Mouse (Mus musculus) midbrain, embryonic 11.5 days (tissue): ENCODE measurements around the gene P3h2. TPM values are rescaled to one million over a fixed set of nuclear protein-coding genes. Genes with fewer than 3 reads are reported as not detected.

Experiments used
- ATAC-seq: fragments of 200-750 bp; cut with Nextera tagmentation; 2 replicates; pipeline ENCODE4 v1.8.0; 2017; ENCODE audit warnings: moderate TSS enrichment, moderate library complexity; ENCODE audit not compliant: low FRiP score
- DNase-seq: peaks from one replicate; pipeline ENCODE4 v3.0.0; 2015; ENCODE audit warnings: low spot score; ENCODE audit errors: missing footprints
- H3K27ac ChIP-seq: fragments of 300-500 bp; sonication (generic); 2 replicates; pipeline ENCODE4 v1.5.1; 2014; ENCODE audit warnings: low read depth, low read length
- H3K27me3 ChIP-seq: fragments of 300-500 bp; sonication (generic); 2 replicates; pipeline ENCODE4 v1.6.1; 2014; ENCODE audit warnings: mild to moderate bottlenecking, low read length, moderate library complexity, mixed read lengths; ENCODE audit not compliant: control insufficient read depth, insufficient read depth
- H3K36me3 ChIP-seq: fragments of 300-500 bp; sonication (generic); 2 replicates; pipeline ENCODE4 v1.6.1; 2014; ENCODE audit warnings: mild to moderate bottlenecking, low read length, moderate library complexity, mixed read lengths; ENCODE audit not compliant: control insufficient read depth, insufficient read depth
- H3K4me1 ChIP-seq: fragments of 300-500 bp; sonication (generic); 2 replicates; pipeline ENCODE4 v1.6.1; 2014; ENCODE audit warnings: low read length; ENCODE audit not compliant: control insufficient read depth, insufficient read depth
- H3K4me2 ChIP-seq: fragments of 300-500 bp; sonication (generic); 2 replicates; pipeline ENCODE4 v1.6.1; 2014; ENCODE audit warnings: mild to moderate bottlenecking, moderate library complexity
- H3K4me3 ChIP-seq: fragments of 300-500 bp; sonication (generic); 2 replicates; pipeline ENCODE4 v1.5.1; 2014; ENCODE audit warnings: low read depth, low read length
- H3K9ac ChIP-seq: fragments of 300-500 bp; sonication (generic); 2 replicates; pipeline ENCODE4 v1.6.1; 2014; ENCODE audit warnings: low read length
- H3K9me3 ChIP-seq: fragments of 300-500 bp; sonication (generic); 2 replicates; pipeline ENCODE4 v1.6.1; 2016; ENCODE audit warnings: low read length; ENCODE audit not compliant: control insufficient read depth
- WGBS: fragments of 180-500 bp; shearing (Covaris S2); extraction: QIAGEN DNeasy Blood & Tissue Kit; methylation state at CpG from one replicate; pipeline ENCODE4 v1.1.7; 2014; 5-methylcytosine and 5-hydroxymethylcytosine counted together
- polyA plus RNA-seq: library from polyadenylated mRNA; unstranded; fragments of >200 nt; fragmentation: Nextera tagmentation; extraction: Ambion mirVana; gene quantifications from 2 replicates; pipeline ENCODE4 v1.2.1, GENCODE M21; 2014

The P3h2 gene
- polyA plus RNA-seq, 1 experiment from 2014 or later: 2.3 TPM

DNA sequence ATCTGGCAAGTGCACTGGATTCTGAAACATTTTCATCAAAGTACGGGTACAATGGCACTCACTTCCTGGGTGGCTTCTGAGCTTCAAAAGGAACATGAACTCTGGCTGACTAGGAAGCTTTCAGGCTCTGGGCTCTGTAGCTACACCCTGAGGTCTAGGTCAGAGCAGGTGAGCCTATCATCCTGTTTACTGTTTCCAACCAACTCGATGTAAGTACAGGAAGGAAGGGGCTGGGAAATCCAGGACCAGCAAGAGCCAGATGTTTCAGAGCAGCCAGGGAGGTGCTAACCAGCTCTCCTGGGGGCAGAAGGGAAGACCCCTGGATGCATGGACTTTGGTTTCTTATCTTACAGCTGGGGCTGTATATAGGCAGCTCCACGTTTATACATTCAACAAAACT, 126.5 kb downstream of the P3h2 start:
- Histone ChIP-seq H3K4me1 (no peaks in the 10 kb centered on the region), H3K27ac (no peak overlapping the region), H3K4me3 (no peak overlapping the region), H3K4me2 (no peak overlapping the region), H3K9ac (no peak overlapping the region), H3K27me3 (no peaks in the 10 kb centered on the region), H3K36me3 (no peaks in the 10 kb centered on the region), H3K9me3 (no peaks in the 10 kb centered on the region)
- no peak for ATAC-seq
- no peak for DNase-seq
- 75% methylated on average over 3 of the region's 3 CpGs for WGBS

DNA sequence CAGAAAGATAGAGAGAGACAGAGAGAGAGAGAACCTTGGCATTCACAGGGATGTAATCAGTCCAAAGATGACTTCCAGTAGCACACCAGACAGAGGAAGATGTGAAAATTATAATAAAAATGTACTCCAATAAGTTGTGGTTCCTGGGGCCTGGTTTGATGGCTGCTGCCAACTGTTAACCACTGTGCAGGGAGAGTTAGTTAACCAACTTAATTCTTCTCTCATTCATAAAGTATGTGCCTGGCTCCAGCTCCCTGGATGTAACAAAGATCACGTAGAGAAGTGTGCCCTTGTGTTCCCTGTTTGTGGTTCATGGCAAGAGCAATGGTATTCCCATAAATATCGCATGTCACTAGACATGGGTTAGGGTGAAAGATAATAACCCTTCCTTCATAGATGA, 128.4 kb downstream of the P3h2 start:
- Histone ChIP-seq H3K4me2 (no peak overlapping the region), H3K9me3 (no peaks in the 10 kb centered on the region), H3K4me1 (no peaks in the 10 kb centered on the region), H3K36me3 (no peaks in the 10 kb centered on the region), H3K27me3 (no peaks in the 10 kb centered on the region), H3K4me3 (no peak overlapping the region), H3K9ac (no peak overlapping the region), H3K27ac (no peak overlapping the region)
- no peak for DNase-seq
- no peak for ATAC-seq
- 90% methylated on average over 2 of the region's 2 CpGs for WGBS

DNA sequence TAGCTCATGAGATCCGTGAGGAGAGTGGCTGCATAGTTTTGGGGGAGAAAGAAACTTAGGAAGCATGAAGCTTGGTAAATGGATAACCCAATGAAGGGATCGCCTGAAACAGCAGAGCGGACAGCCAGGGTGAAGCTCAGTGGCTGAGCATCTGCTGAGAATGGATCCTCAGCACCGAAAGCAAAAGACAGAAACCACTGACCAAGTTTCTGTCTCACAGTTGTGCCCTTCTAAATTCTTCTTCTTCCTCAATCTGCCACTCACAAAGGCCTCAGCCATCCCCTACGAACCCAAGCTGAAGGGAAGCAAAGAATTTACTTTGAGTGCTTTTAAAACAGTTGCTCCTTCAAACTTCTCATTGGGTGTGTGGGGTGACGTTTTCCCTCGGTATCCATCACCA, 134.3 kb downstream of the P3h2 start:
- Histone ChIP-seq H3K27me3 (no peaks in the 10 kb centered on the region), H3K4me1 (no peaks in the 10 kb centered on the region), H3K4me2 (no peak overlapping the region), H3K4me3 (no peak overlapping the region), H3K9me3 (no peaks in the 10 kb centered on the region), H3K9ac (no peak overlapping the region), H3K36me3 (no peaks in the 10 kb centered on the region), H3K27ac (no peak overlapping the region)
- 93% methylated on average over 7 of the region's 7 CpGs for WGBS
- ATAC-seq (no peak), DNase-seq (no peak)

DNA sequence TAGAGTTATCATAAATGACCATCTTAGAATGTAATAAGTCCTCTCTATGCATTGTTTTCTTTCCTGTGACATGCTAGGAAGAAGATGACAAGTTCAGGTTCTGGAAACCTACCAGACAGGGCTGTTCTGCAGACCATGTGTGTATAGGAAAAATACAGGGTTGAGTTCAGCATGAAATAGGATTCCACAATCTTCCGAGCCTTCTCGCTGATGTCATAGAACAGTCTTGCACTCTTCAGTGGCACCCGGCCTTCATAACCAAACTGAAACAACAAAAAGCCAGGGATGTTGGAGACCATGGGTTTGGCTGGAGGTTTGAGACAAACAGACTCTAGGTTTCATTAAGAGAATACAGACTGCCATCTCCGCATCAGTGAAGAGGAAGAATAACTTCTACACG, 134.9 kb downstream of the P3h2 start:
- no peak for ATAC-seq
- WGBS: 84% methylated on average over 5 of the region's 5 CpGs
- no peak overlapping the region for H3K4me2 ChIP-seq

DNA sequence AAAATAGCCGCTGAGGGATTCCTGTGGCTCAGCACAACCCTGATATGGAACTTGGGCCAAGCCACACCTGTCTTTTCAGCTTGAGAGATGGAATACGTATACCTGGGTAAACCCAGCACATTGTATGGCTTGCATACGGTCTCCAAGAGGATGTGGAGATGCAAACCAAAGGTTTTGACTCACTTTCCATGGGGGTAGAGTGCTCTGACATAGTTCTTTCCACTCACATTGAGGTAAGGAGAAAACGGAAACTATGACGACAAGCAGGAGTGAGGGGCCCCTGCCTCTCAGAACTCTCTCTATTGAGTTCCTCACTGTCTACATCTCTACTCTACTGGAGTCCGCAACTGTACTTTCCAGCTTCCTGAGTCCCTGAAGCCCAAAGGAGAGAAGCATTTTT, 135.4 kb downstream of the P3h2 start:
- 91% methylated on average over 6 of the region's 6 CpGs for WGBS

More for the DNA sequence above, 134.9 kb downstream of the P3h2 start:
- Histone ChIP-seq H3K4me3 (no peak overlapping the region), H3K4me1 (no peaks in the 10 kb centered on the region), H3K9ac (no peak overlapping the region), H3K27me3 (no peaks in the 10 kb centered on the region), H3K9me3 (no peaks in the 10 kb centered on the region), H3K36me3 (no peaks in the 10 kb centered on the region), H3K27ac (no peak overlapping the region)
- no peak for DNase-seq

DNA sequence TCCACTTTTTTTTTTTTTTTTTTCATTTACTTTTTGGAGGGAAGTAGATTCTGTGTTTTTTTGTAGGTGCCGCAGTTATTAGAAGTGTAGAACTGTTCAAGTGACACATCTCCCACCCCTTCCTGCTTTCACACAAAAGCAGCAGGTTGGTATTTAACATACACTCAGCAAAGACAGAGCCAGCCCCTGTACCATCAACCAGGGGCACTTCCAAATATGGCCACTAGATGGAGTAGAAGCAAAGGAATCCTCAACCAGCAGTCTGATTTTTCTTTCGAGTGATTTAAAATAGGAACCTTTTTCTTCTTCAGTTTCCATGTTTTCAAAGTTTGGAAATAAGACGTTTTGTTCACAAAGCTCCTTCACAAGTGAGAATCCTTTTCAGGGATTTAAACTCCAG, 138.3 kb downstream of the P3h2 start:
- Histone ChIP-seq H3K9ac (no peak overlapping the region), H3K36me3 (no peaks in the 10 kb centered on the region), H3K4me3 (no peak overlapping the region), H3K4me1 (no peaks in the 10 kb centered on the region), H3K27me3 (no peaks in the 10 kb centered on the region), H3K9me3 (no peaks in the 10 kb centered on the region), H3K27ac (no peak overlapping the region), H3K4me2 (no peak overlapping the region)
- ATAC-seq (peak; percentile 74), DNase-seq (peak; percentile 98)
- 25% methylated on average over 3 of the region's 3 CpGs for WGBS

More for the DNA sequence above, 135.4 kb downstream of the P3h2 start:
- H3K9ac ChIP-seq: no peak overlapping the region
- no peaks in the 10 kb centered on the region for H3K9me3 ChIP-seq
- no peak overlapping the region for H3K27ac ChIP-seq
- ATAC-seq: no peak
- H3K36me3 ChIP-seq: no peaks in the 10 kb centered on the region
- no peaks in the 10 kb centered on the region for H3K27me3 ChIP-seq
- no peak for DNase-seq
- H3K4me1 ChIP-seq: no peaks in the 10 kb centered on the region
- no peak overlapping the region for H3K4me2 ChIP-seq
- H3K4me3 ChIP-seq: no peak overlapping the region

DNA sequence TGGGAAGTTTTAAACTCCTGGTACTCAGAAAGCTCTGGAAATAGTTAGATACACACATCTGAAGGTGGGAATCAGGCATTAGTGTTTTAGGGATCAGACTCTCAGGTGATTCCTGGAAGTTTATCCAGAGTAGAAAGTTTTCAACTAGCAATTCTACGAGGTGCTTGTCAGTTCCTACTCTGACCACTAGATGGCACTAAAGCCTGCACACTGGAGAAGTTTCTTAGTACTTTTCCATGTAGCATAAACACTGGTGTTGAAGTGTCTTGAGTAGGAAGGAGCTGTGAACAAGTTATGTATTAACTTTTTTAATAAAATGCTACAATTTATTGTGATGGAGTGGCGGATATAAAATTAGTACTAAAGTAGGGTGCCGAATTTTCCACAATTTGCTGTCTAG, 141.7 kb downstream of the P3h2 start:
- Histone ChIP-seq H3K4me1 (no peaks in the 10 kb centered on the region), H3K4me3 (no peak overlapping the region), H3K27me3 (no peaks in the 10 kb centered on the region), H3K27ac (no peak overlapping the region), H3K9me3 (no peaks in the 10 kb centered on the region), H3K4me2 (no peak overlapping the region), H3K36me3 (no peaks in the 10 kb centered on the region; the same call in 1 of the 2 replicates), H3K9ac (no peak overlapping the region)
- 19% methylated on average over 3 of the region's 3 CpGs for WGBS
- peak; percentile 98 for DNase-seq
- 0 out of 2 replicates have a peak, but pooled peaks have one; percentile 46 for ATAC-seq

DNA sequence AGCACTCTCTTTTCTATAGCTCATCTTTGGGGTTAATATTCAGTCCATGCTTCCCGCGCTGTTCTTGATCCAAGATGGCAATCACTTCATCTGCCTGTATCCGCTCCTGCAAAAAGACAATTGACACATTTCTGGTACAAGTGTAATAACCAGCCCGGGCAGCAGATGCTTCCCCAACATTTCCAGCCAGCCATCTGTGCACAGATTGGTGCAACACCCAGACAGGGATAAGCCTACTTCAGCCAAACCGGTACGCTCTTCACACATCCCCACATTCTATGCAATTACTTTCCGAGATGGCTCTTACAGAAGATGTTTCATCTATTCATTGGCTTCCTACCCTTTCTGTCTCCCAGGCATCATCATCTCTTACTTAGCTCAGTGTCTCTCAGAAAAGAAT, 145.2 kb downstream of the P3h2 start:
- ATAC-seq: no peak
- Histone ChIP-seq H3K27ac (no peak overlapping the region), H3K36me3 (no peaks in the 10 kb centered on the region; the same call in 1 of the 2 replicates), H3K4me3 (no peak overlapping the region), H3K27me3 (no peaks in the 10 kb centered on the region), H3K9ac (no peak overlapping the region), H3K4me2 (no peak overlapping the region), H3K4me1 (no peaks in the 10 kb centered on the region), H3K9me3 (no peaks in the 10 kb centered on the region)
- WGBS: 94% methylated on average over 7 of the region's 7 CpGs
- no peak for DNase-seq

DNA sequence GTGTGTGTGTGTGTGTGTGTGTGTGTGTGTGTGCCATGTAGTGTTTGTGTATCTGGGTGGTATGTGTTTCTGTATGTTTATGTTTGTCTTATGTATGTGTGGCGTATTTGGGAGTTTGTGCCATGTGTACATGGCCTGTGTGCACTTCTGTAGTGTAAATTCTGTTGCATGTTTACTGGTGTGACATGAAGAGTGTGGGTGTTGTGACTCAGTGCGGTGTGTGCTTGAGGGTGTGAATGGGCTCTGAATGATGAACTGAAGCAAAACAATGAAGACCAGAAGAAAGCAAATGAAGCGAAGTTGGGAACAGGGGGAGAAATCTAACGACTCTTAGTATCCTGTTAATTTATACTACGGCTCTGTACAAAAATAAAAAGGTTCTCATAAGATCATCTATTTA, 145.7 kb downstream of the P3h2 start:
- no peaks in the 10 kb centered on the region for H3K9me3 ChIP-seq
- no peaks in the 10 kb centered on the region for H3K4me1 ChIP-seq
- H3K4me3 ChIP-seq: no peak overlapping the region
- ATAC-seq (no peak), DNase-seq (no peak)
- no peaks in the 10 kb centered on the region; the same call in 1 of the 2 replicates for H3K36me3 ChIP-seq
- no peak overlapping the region for H3K9ac ChIP-seq
- 91% methylated on average over 5 of the region's 5 CpGs for WGBS
- H3K4me2 ChIP-seq: no peak overlapping the region
- H3K27ac ChIP-seq: no peak overlapping the region
- no peaks in the 10 kb centered on the region for H3K27me3 ChIP-seq
